Mouse (Mus musculus) ES-Bruce4 (cell line): ENCODE results near the gene Nat8f5.
"Not testable (repeated sequence)": the region's sequence is repeated elsewhere in the genome, so short reads cannot be mapped to it uniquely, and the experiment has no call there.

ENCODE experiments used
- CTCF ChIP-seq: IDR thresholded peaks from one replicate; pipeline ENCODE4 v1.8.1; 2011; ENCODE audit warnings: low read depth, low read length
- EP300 ChIP-seq: IDR thresholded peaks from 2 replicates; pipeline ENCODE4 v1.6.1; 2011; ENCODE audit warnings: low read depth, low read length; ENCODE audit not compliant: insufficient read depth
- POLR2A ChIP-seq: IDR thresholded peaks from one replicate; pipeline ENCODE4 v1.8.1; 2011; ENCODE audit warnings: low read length; ENCODE audit not compliant: insufficient read depth

DNA sequence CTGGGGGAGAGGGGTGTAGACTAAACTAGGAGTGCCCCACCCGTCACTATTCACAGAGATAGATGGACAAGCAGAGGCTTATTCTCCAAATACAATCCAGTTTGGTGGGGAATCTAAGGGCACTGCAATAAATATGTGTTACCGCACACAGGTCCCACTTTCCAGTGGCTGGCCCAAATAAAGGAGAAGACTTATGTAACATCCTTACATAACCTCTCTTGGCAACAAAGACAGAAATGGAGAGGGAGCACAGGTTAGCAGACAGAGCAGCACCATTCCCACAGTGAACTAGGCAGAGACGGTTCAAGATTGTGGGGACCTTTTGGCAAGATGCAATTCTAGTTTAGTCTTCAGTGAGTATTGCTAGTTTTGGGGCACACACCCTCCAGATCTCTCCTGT is 10.3 kb downstream of the Nat8f5 start:
- not testable (repeated sequence) for TF ChIP-seq CTCF, POLR2A, EP300
